Mouse (Mus musculus): ENCODE data around the gene Edrf1. TPM values are rescaled to one million over a fixed set of nuclear protein-coding genes. Genes with fewer than 3 reads are reported as not detected.

Edrf1 gene
- polyA plus RNA-seq (2012; fragmentation: generic; extraction: Trizol), result 1 to 10 TPM in 1 of 2 experiments, under 1 TPM in 1; 0.34 to 5.4 TPM

GRCm38 (mm10) chr7:133637361-133638305 is at the start of gene Edrf1:
Gene Edrf1 (plus strand): TSS chr7:133637543.

GRCm38 (mm10) chr7:133602058-133602457 is 35.3 kb upstream of the Edrf1 start, which contains the start of gene Tex36:
Gene Tex36 (minus strand): TSS chr7:133602158.

GRCm38 (mm10) chr7:133679961-133680360 is 42.6 kb downstream of the Edrf1 start, which contains the start of gene Mmp21:
Gene Mmp21 (minus strand): TSS chr7:133680061.

Other genes starting within 250 kb of the Edrf1 start
- gene Tex36, start 35.4 kb upstream of the Edrf1 start, polyA plus RNA-seq (2012; fragmentation: generic; extraction: Trizol), result not detected
- gene Mmp21, start 42.5 kb downstream of the Edrf1 start, polyA plus RNA-seq (2012; fragmentation: generic; extraction: Trizol), result not detected
- gene Bccip, start 71.8 kb downstream of the Edrf1 start, polyA plus RNA-seq (2012; fragmentation: generic; extraction: Trizol), result 10 to 100 TPM; 15.1 to 25.9 TPM
- gene Uros, start 72.5 kb downstream of the Edrf1 start, polyA plus RNA-seq (2012; fragmentation: generic; extraction: Trizol), result 10 to 100 TPM in 1 of 2 experiments, 1 to 10 TPM in 1; 3.5 to 15.2 TPM
- gene Fank1, start 139.3 kb downstream of the Edrf1 start, polyA plus RNA-seq (2012; fragmentation: generic; extraction: Trizol), result under 1 TPM; 0.06 to 0.21 TPM
- gene Dhx32, start 145.2 kb downstream of the Edrf1 start, polyA plus RNA-seq (2012; fragmentation: generic; extraction: Trizol), result 10 to 100 TPM in 1 of 2 experiments, 1 to 10 TPM in 1; 7.0 to 14.6 TPM

Data from C3H10T1/2 (cell line).